In genomic region chr15:81399638-81400315, GRCm38 (mm10) we compare ENCODE assay signal across 8 mouse cellular contexts. TPM values are rescaled to one million over a fixed set of nuclear protein-coding genes. Genes with fewer than 3 reads are reported as not detected.
DNase-seq lines count a peak whose midpoint lies in the region; ATAC-seq and TF ChIP-seq lines count a peak whose summit lies in the region.

St13 (minus strand) TSS chr15:81400077.
Xpnpep3 (plus strand) TSS chr15:81400138.

- peaks cover 3% of the 10 kb centered on the region; the same call in 1 of the 2 replicates for H3K36me3 ChIP-seq in embryonic facial prominence, embryonic 13.5 days
- peaks cover 10% of the 10 kb centered on the region for H3K36me3 ChIP-seq in heart, adult 2 months (ENCODE audit: control insufficient read depth, insufficient read depth, low read length)
- 0 out of 2 replicates have a peak, but pooled peaks cover 4% of the 10 kb centered on the region for H3K36me3 ChIP-seq in limb, embryonic 13.5 days
- no peaks in the 10 kb centered on the region for H3K36me3 ChIP-seq in midbrain, embryonic 16.5 days (ENCODE audit: control insufficient read depth, insufficient read depth, low read length)

- TF ChIP-seq CTCF in heart, adult 2 months (IDR thresholded peaks at IDR 0.05), result no peak

- peak; percentile 47; the same call in 1 of the 2 replicates for TF ChIP-seq POLR2A in heart, adult 2 months (IDR thresholded peaks at IDR 0.05; ENCODE audit: insufficient read depth, low read depth, low read length)

- TF ChIP-seq EP300 in heart, adult 2 months (IDR thresholded peaks at IDR 0.05; ENCODE audit: insufficient read depth, low read depth, low read length), result peak; percentile 94

- peak; percentile 100 for ATAC-seq in embryonic facial prominence, embryonic 13.5 days (ENCODE audit: insufficient number of reproducible peaks, insufficient read depth, low FRiP score, low TSS enrichment, low read depth)
- ATAC-seq in limb, embryonic 13.5 days (ENCODE audit: low FRiP score, low read depth), result peak; percentile 100
- ATAC-seq in midbrain, embryonic 16.5 days, result peak; percentile 99

- H3K9ac ChIP-seq in embryonic facial prominence, embryonic 13.5 days, result peak within 1 kb of the TSS; percentile 95
- H3K9ac ChIP-seq in heart, adult 2 months (ENCODE audit: low read depth, low read length), result peak within 1 kb of the TSS; percentile 99
- H3K9ac ChIP-seq in limb, embryonic 13.5 days, result peak within 1 kb of the TSS; percentile 94
- peak within 1 kb of the TSS; percentile 87 for H3K9ac ChIP-seq in midbrain, embryonic 16.5 days (ENCODE audit: low read depth, low read length)

- DNase-seq in 3134 (ENCODE audit: extremely low read depth, insufficient read length, low spot score), result peak; percentile 98
- peak; percentile 99 for DNase-seq in adrenal gland, postnatal 36 days
- DNase-seq in heart, adult 2 months, result peak; percentile 97 to 100
- peak; percentile 96 to 97 for DNase-seq in kidney, adult 8-10 months
- DNase-seq in spleen, postnatal 10 days (ENCODE audit: low spot score in 2 of 2), result peak; percentile 98

- H3K4me1 ChIP-seq in embryonic facial prominence, embryonic 13.5 days, result peaks cover 22% of the 10 kb centered on the region
- peaks cover 2% of the 10 kb centered on the region for H3K4me1 ChIP-seq in heart, adult 2 months (ENCODE audit: control insufficient read depth, insufficient read depth, low read length)
- peaks cover 28% of the 10 kb centered on the region for H3K4me1 ChIP-seq in limb, embryonic 13.5 days
- peaks cover 24% of the 10 kb centered on the region for H3K4me1 ChIP-seq in midbrain, embryonic 16.5 days (ENCODE audit: control insufficient read depth, insufficient read depth, low read length)

- no peaks in the 10 kb centered on the region for H3K79me2 ChIP-seq in heart, adult 2 months (replicated peaks; ENCODE audit: control insufficient read depth, insufficient read depth, low read length)

- H3K27ac ChIP-seq in embryonic facial prominence, embryonic 13.5 days, result peak within 1 kb of the TSS; percentile 94
- H3K27ac ChIP-seq in heart, adult 2 months, result peak within 1 kb of the TSS; percentile 100
- H3K27ac ChIP-seq in limb, embryonic 13.5 days, result peak within 1 kb of the TSS; percentile 91
- H3K27ac ChIP-seq in midbrain, embryonic 16.5 days (ENCODE audit: low read length), result peak within 1 kb of the TSS; percentile 98

- no peaks in the 10 kb centered on the region for H3K27me3 ChIP-seq in embryonic facial prominence, embryonic 13.5 days
- no peaks in the 10 kb centered on the region for H3K27me3 ChIP-seq in heart, adult 2 months (ENCODE audit: control insufficient read depth, insufficient read depth, low read length)
- no peaks in the 10 kb centered on the region for H3K27me3 ChIP-seq in limb, embryonic 13.5 days
- H3K27me3 ChIP-seq in midbrain, embryonic 16.5 days (ENCODE audit: control insufficient read depth, insufficient read depth, low read depth, low read length), result no peaks in the 10 kb centered on the region

- no peaks in the 10 kb centered on the region for H3K9me3 ChIP-seq in embryonic facial prominence, embryonic 13.5 days
- H3K9me3 ChIP-seq in limb, embryonic 13.5 days, result no peaks in the 10 kb centered on the region
- H3K9me3 ChIP-seq in midbrain, embryonic 16.5 days (replicated peaks; ENCODE audit: control insufficient read depth, low read length, poor library complexity, severe bottlenecking), result no peaks in the 10 kb centered on the region

- H3K4me3 ChIP-seq in embryonic facial prominence, embryonic 13.5 days, result peak within 1 kb of the TSS; percentile 96
- H3K4me3 ChIP-seq in heart, adult 2 months, result peak within 1 kb of the TSS; percentile 85
- H3K4me3 ChIP-seq in limb, embryonic 13.5 days, result peak within 1 kb of the TSS; percentile 95
- peak within 1 kb of the TSS; percentile 99 for H3K4me3 ChIP-seq in midbrain, embryonic 16.5 days (ENCODE audit: low read depth, low read length)

- WGBS in embryonic facial prominence, embryonic 13.5 days, result under 1% methylated on average over 50 of the region's 50 CpGs
- WGBS in heart, adult 2 months, result under 1% methylated on average over 50 of the region's 50 CpGs
- under 1% methylated on average over 50 of the region's 50 CpGs for WGBS in limb, embryonic 13.5 days
- WGBS in midbrain, embryonic 16.5 days, result under 1% methylated on average over 46 of the region's 50 CpGs

- H3K4me2 ChIP-seq in embryonic facial prominence, embryonic 13.5 days, result peak within 1 kb of the TSS; percentile 81
- peak within 1 kb of the TSS; percentile 82 for H3K4me2 ChIP-seq in limb, embryonic 13.5 days (replicated peaks)
- H3K4me2 ChIP-seq in midbrain, embryonic 16.5 days (ENCODE audit: low read length), result peak within 1 kb of the TSS; percentile 88

- intact Hi-C loops in heart, adult 2 months (cut with DNase I), result loop anchor here (2.0 kb wide), 1 partner anchor 39 kb away; the partner anchor contains the start of gene Slc25a17

RNA-seq across cellular contexts. Expression of gene St13, which starts in this region (rescaled TPM):
- total RNA-seq in adrenal gland, postnatal 36 days (2021), result 100 to 1,000 TPM; 223 to 268 TPM
- polyA plus RNA-seq in embryonic facial prominence, embryonic 13.5 days (2015; fragmentation: Nextera tagmentation; extraction: Ambion mirVana), result 173 and 185 TPM in 2 replicates
- total RNA-seq in heart, adult 2 months (2021), result 100 to 1,000 TPM; 108 to 111 TPM
- 15.8 and 19.6 TPM in 2 replicates for polyA plus RNA-seq in heart, adult 2 months (2012; rRNA removed)
- polyA plus RNA-seq in limb, embryonic 13.5 days (2015; fragmentation: Nextera tagmentation; extraction: Ambion mirVana), result 185 and 189 TPM in 2 replicates
- polyA plus RNA-seq in midbrain, embryonic 16.5 days (2015; fragmentation: Nextera tagmentation; extraction: Ambion mirVana), result 216 and 221 TPM in 2 replicates

RNA-seq across cellular contexts. Expression of gene Xpnpep3, which starts in this region (rescaled TPM):
- 10 to 100 TPM; 24.3 to 26.8 TPM for total RNA-seq in adrenal gland, postnatal 36 days (2021)
- polyA plus RNA-seq in embryonic facial prominence, embryonic 13.5 days (2015; fragmentation: Nextera tagmentation; extraction: Ambion mirVana), result 10.0 and 13.5 TPM in 2 replicates
- 10 to 100 TPM; 10.8 to 12.9 TPM for total RNA-seq in heart, adult 2 months (2021)
- 5.8 and 12.3 TPM in 2 replicates for polyA plus RNA-seq in heart, adult 2 months (2012; rRNA removed)
- polyA plus RNA-seq in limb, embryonic 13.5 days (2015; fragmentation: Nextera tagmentation; extraction: Ambion mirVana), result 12.2 and 12.6 TPM in 2 replicates
- polyA plus RNA-seq in midbrain, embryonic 16.5 days (2015; fragmentation: Nextera tagmentation; extraction: Ambion mirVana), result 9.6 and 10.0 TPM in 2 replicates

Comparison
In these comparisons a context has a peak if more than half of its experiments do, and no peak if none do; other contexts are left out.
1. Peak in every context shown above with its lines: DNase-seq, ATAC-seq, H3K4me3 ChIP-seq and H3K27ac ChIP-seq.